Mouse (Mus musculus) C2C12 (cell line): Measurements from ENCODE around the gene Hecw2.

Experiments used
- CEBPB ChIP-seq: IDR thresholded peaks from one replicate; pipeline ENCODE4 v1.6.1; 2011; ENCODE audit warnings: low read depth, mild to moderate bottlenecking, control low read depth, moderate library complexity
- CTCF ChIP-seq: IDR thresholded peaks from one replicate; pipeline ENCODE4 v1.5.1; 2011; ENCODE audit not compliant: control insufficient read depth, insufficient read depth, insufficient read length
- MAX ChIP-seq: IDR thresholded peaks from one replicate; pipeline ENCODE4 v1.6.1; 2011; ENCODE audit warnings: mild to moderate bottlenecking, control low read depth
- MYOD1 ChIP-seq: IDR thresholded peaks from one replicate; pipeline ENCODE4 v1.6.1; 2011; ENCODE audit warnings: low read depth; ENCODE audit not compliant: control insufficient read depth, insufficient read length
- MYOG ChIP-seq: IDR thresholded peaks from one replicate; pipeline ENCODE4 v1.6.1; 2011; ENCODE audit not compliant: control insufficient read depth, insufficient read length; ENCODE audit errors: extremely low read depth
- USF1 ChIP-seq: IDR thresholded peaks from one replicate; pipeline ENCODE4 v1.6.1; 2011; ENCODE audit warnings: low read depth, mild to moderate bottlenecking, control low read depth, moderate library complexity

DNA sequence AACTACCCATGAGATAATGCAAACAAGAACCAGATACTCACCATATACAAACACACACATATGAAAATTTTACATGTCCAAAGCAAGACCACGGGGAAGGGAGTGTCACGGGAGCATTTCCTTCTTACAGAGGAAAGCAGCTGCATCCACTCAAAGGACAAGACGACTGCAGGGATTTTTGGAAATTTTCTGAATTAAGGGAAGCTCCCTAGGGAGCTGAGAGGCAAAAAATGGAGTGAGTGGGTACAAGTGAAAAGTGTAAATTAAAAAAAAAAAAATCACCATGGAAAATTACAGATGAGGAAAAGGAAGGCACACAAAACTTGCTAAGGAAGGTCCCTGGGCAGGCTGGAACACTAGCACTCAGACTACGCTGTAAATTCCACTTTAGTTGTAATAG is 353.9 kb downstream of the Hecw2 start:
- TF ChIP-seq CTCF (no peak), USF1 (no peak), MAX (no peak), MYOD1 (no peak), MYOG (no peak), CEBPB (no peak)
